Mouse (Mus musculus): ENCODE data around the gene Kbtbd12. TPM values are rescaled to one million over a fixed set of nuclear protein-coding genes. Genes with fewer than 3 reads are reported as not detected.

Kbtbd12 gene
- total RNA-seq, 2 experiments from 2014 or later: 56.2 to 78.7 TPM

- DNase-seq: no peak
Measured at GRCm38 (mm10) chr6:88500405-88500767, 137.4 kb downstream of the Kbtbd12 start.

- DNase-seq: no peak
Measured at GRCm38 (mm10) chr6:88499481-88500404, 138.0 kb downstream of the Kbtbd12 start.

Other genes starting within 250 kb of the Kbtbd12 start
- gene Eefsec, start 191.4 kb downstream of the Kbtbd12 start, total RNA-seq (2021): 1 to 10 TPM; 7.4 to 7.5 TPM
- gene Ruvbl1, start 172.5 kb downstream of the Kbtbd12 start, total RNA-seq (2021): 10 to 100 TPM; 16.9 to 17.8 TPM
- 10 to 100 TPM; 22.1 to 22.9 TPM for gene Sec61a1, start 119.0 kb downstream of the Kbtbd12 start, total RNA-seq (2021)
- 10 to 100 TPM; 40.0 to 47.5 TPM for gene Mgll, start 86.5 kb upstream of the Kbtbd12 start, total RNA-seq (2021)
- 10 to 100 TPM; 14.4 to 17.3 TPM for gene Abtb1, start 204.0 kb upstream of the Kbtbd12 start, total RNA-seq (2021)
- gene Podxl2, start 237.1 kb upstream of the Kbtbd12 start, total RNA-seq (2021): 10 to 100 TPM; 49.4 to 53.0 TPM